Mouse (Mus musculus): ENCODE data around the gene Timp2. TPM values are rescaled to one million over a fixed set of nuclear protein-coding genes. Genes with fewer than 3 reads are reported as not detected.
A peak's percentile ranks its signal among the peaks of the same experiment; 100 is the strongest.

Gene Timp2
- total RNA-seq, 2 experiments from 2014 or later: 266 to 270 TPM

- no peak for DNase-seq (ENCODE audit: low spot score in 2 of 2)
Observed at GRCm38 (mm10) chr11:118295026-118295425, 60.5 kb downstream of the Timp2 start.

- no peak for DNase-seq (ENCODE audit: low spot score in 2 of 2)
Observed at GRCm38 (mm10) chr11:118292671-118293070, 62.9 kb downstream of the Timp2 start.

- peak; percentile 100 for DNase-seq (ENCODE audit: low spot score in 2 of 2)
Observed at GRCm38 (mm10) chr11:118289999-118290889, 65.3 kb downstream of the Timp2 start, which contains the start of gene Usp36. Gene Usp36 (minus strand): TSS chr11:118290244.

- DNase-seq (ENCODE audit: low spot score in 2 of 2): peak in 1 of 2 experiments; percentile 15
Observed at GRCm38 (mm10) chr11:118289562-118289961, 66.0 kb downstream of the Timp2 start.

GRCm38 (mm10) chr11:118289037-118289511 lies 66.5 kb downstream of the Timp2 start:
- no peak for DNase-seq (ENCODE audit: low spot score in 2 of 2)

GRCm38 (mm10) chr11:118287573-118287972 lies 68.0 kb downstream of the Timp2 start:
- no peak for DNase-seq (ENCODE audit: low spot score in 2 of 2)

- DNase-seq (ENCODE audit: low spot score in 2 of 2): no peak
Observed at GRCm38 (mm10) chr11:118286434-118286833, 69.1 kb downstream of the Timp2 start.

- no peak for DNase-seq (ENCODE audit: low spot score in 2 of 2)
Observed at GRCm38 (mm10) chr11:118285791-118286190, 69.7 kb downstream of the Timp2 start.

GRCm38 (mm10) chr11:118280218-118280617 lies 75.3 kb downstream of the Timp2 start:
- DNase-seq (ENCODE audit: low spot score in 2 of 2): no peak

- no peak for DNase-seq (ENCODE audit: low spot score in 2 of 2)
Observed at GRCm38 (mm10) chr11:118276328-118276727, 79.2 kb downstream of the Timp2 start.

GRCm38 (mm10) chr11:118275092-118275491 lies 80.4 kb downstream of the Timp2 start:
- no peak for DNase-seq (ENCODE audit: low spot score in 2 of 2)

GRCm38 (mm10) chr11:118269827-118270226 lies 85.7 kb downstream of the Timp2 start:
- DNase-seq (ENCODE audit: low spot score in 2 of 2): no peak

- DNase-seq (ENCODE audit: low spot score in 2 of 2): no peak
Observed at GRCm38 (mm10) chr11:118266666-118267046, 88.9 kb downstream of the Timp2 start.

- no peak for DNase-seq (ENCODE audit: low spot score in 2 of 2)
Observed at GRCm38 (mm10) chr11:118266044-118266665, 89.4 kb downstream of the Timp2 start.

- no peak for DNase-seq (ENCODE audit: low spot score in 2 of 2)
Observed at GRCm38 (mm10) chr11:118265621-118266020, 89.9 kb downstream of the Timp2 start.

GRCm38 (mm10) chr11:118263146-118263545 lies 92.4 kb downstream of the Timp2 start:
- DNase-seq (ENCODE audit: low spot score in 2 of 2): peak; percentile 30 to 60

GRCm38 (mm10) chr11:118260081-118260480 lies 95.5 kb downstream of the Timp2 start:
- DNase-seq (ENCODE audit: low spot score in 2 of 2): no peak

- no peak for DNase-seq (ENCODE audit: low spot score in 2 of 2)
Observed at GRCm38 (mm10) chr11:118259580-118259979, 96.0 kb downstream of the Timp2 start.

- no peak for DNase-seq (ENCODE audit: low spot score in 2 of 2)
Observed at GRCm38 (mm10) chr11:118256371-118256770, 99.2 kb downstream of the Timp2 start.

- peak; percentile 75 to 85 for DNase-seq (ENCODE audit: low spot score in 2 of 2)
Observed at GRCm38 (mm10) chr11:118254159-118254951, 101.2 kb downstream of the Timp2 start.

- DNase-seq (ENCODE audit: low spot score in 2 of 2): no peak
Observed at GRCm38 (mm10) chr11:118253447-118254158, 101.9 kb downstream of the Timp2 start.
